Mouse (Mus musculus) ES-Bruce4 (cell line): ENCODE data around the gene Tbc1d13.

ENCODE experiments used
- CTCF ChIP-seq: IDR thresholded peaks from one replicate; pipeline ENCODE4 v1.8.1; 2011; ENCODE audit warnings: low read depth, low read length
- EP300 ChIP-seq: IDR thresholded peaks from 2 replicates; pipeline ENCODE4 v1.6.1; 2011; ENCODE audit warnings: low read depth, low read length; ENCODE audit not compliant: insufficient read depth
- POLR2A ChIP-seq: IDR thresholded peaks from one replicate; pipeline ENCODE4 v1.8.1; 2011; ENCODE audit warnings: low read length; ENCODE audit not compliant: insufficient read depth

- TF ChIP-seq POLR2A (no peak), EP300 (no peak), CTCF (no peak)
Observed at GRCm38 (mm10) chr2:30200388-30200925, 66.9 kb downstream of the Tbc1d13 start.
